Mouse (Mus musculus) left cerebral cortex, adult 8-10 months (tissue): Measurements from ENCODE around the gene Ccdc58. TPM values are rescaled to one million over a fixed set of nuclear protein-coding genes. Genes with fewer than 3 reads are reported as not detected.
"Not testable (repeated sequence)": the region's sequence is repeated elsewhere in the genome, so short reads cannot be mapped to it uniquely, and the experiment has no call there.

Source experiments
- DNase-seq, 2 experiments: peaks; one replicate each; pipeline ENCODE4 v3.0.0; 2022; ENCODE audit warnings: low spot score in 2 of 2
- total RNA-seq, 4 experiments: library from RNA; stranded (reverse); gene quantifications; 2 replicates each; pipeline ENCODE4 v1.2.4; 2022

The Ccdc58 gene
- total RNA-seq, 4 experiments from 2014 or later: 15.4 to 22.0 (median 19.1) TPM

GRCm38 (mm10) chr16:36074772-36075171 is 3.3 kb downstream of the Ccdc58 start:
- no peak for DNase-seq

- DNase-seq: no peak
These were observed 8.4 kb downstream of the Ccdc58 start for GRCm38 (mm10) chr16:36079916-36080315.

GRCm38 (mm10) chr16:36087846-36088245 is 16.4 kb downstream of the Ccdc58 start:
- no peak for DNase-seq

GRCm38 (mm10) chr16:36089065-36089464 is 17.6 kb downstream of the Ccdc58 start:
- DNase-seq: no peak

GRCm38 (mm10) chr16:36089850-36090616 is 18.5 kb downstream of the Ccdc58 start:
- no peak for DNase-seq

DNA sequence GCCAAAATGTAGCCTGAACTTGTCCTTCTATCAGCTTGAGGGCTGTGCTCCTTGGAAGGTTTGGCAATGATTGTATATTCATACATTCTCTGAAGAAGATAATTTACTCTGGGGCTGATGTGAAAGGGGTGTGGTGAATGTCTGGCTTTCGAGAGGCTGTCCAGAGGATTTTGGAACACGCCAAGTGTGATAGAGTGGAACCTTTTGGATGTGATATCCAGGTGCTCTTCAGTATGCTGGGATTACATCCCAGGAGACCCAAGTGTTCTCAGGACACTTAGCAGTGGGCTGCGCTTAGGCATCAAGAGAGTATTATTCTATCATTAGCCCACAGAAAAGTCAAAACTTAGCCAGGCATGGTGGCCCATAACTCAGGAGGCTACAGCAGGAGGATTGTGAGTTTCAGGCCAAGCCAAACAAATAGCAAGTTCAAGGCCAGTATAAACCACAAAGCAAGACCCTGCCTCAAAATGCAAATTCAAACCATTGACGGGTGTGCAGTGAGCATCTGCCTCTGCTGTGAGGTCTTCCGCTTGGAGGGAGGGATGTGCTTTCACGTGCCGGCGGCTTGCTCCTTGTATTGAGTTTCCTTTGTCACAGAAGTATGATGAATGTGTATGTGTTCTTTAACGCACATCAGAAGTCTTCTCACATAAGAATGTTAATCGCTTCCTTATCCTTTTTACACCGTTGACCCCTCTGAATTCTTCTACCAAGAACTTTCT is 19.5 kb downstream of the Ccdc58 start:
- no peak for DNase-seq

DNA sequence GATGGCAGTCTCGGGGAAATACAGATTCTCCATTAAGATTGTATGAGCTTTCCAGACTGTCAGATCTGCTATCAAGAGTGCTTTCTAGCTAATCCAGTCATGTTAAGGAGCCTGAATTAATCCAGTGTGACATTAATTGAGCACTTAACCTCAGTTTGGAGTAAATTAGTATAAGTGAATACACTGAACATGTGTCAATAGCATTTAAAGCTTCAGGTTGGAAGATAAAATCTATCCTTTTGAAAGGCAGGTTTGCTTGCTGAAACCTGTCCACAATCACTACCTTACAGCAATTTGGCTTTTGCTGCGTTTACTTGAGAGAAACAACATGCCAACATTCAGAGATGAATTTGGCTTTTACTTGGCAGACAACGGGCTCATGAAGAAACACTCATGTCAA is 22.6 kb downstream of the Ccdc58 start:
- DNase-seq: no peak

GRCm38 (mm10) chr16:36097813-36098499 is 26.5 kb downstream of the Ccdc58 start:
- not testable (repeated sequence) for DNase-seq

DNA sequence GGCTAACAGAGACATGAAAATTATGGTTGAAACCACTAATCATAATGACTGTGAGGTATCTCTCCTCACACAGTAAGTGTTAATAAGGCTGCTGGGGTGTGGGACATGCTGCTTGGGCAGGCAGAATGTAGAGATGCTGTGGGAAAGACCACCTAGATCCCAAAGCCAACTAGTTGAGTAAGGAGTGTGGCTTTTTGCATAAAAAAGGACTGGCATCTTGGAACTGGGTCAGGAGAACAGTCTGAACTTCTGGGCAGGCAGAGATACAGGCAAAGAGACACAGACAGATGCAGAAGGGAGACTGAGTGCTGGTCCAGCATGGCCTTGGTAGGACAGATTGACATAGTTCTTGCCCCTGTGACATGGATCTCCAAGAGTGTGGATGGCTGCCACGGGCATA is 30.0 kb downstream of the Ccdc58 start:
- DNase-seq: no peak

DNA sequence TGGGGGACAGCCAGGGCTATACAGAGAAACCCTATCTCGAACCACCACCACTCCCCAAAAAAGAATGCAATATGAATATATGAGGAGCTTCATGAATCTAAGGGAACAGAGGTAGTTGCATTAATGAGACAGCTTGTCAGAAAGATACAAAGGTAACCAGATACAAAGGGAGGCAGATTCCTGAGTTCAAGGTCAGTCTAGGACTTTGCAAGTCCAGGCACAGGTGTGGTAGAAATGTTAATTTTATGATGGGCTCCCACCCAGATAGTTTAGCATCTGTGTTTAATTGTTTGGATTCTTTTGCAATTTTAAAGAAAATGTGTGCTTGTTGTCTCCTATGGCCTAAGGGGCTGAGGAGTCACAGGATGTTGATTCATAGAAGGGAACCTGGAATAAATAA is 30.7 kb downstream of the Ccdc58 start:
- DNase-seq: no peak

GRCm38 (mm10) chr16:36111486-36111885 is 40.0 kb downstream of the Ccdc58 start:
- not testable (repeated sequence) for DNase-seq

DNA sequence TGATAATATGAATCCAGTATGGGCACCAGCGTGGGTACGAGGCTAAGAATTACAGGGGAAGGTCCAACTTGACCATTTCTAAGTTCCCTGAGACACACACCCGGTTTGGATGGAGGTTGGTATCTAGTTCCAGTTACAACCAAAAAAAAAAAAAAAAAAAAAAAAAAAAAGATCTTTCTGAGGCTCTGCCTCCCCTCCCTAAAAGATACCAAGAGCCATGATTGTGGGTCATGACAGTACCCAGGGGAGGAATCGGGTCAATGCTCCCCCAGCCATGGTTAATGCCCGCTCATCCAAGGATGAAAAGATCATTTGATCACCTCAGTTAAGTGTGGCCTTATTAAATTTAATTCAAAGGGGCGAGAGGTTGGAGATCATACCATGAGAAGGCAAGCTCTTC is 44.3 kb downstream of the Ccdc58 start:
- not testable (repeated sequence) for DNase-seq

DNA sequence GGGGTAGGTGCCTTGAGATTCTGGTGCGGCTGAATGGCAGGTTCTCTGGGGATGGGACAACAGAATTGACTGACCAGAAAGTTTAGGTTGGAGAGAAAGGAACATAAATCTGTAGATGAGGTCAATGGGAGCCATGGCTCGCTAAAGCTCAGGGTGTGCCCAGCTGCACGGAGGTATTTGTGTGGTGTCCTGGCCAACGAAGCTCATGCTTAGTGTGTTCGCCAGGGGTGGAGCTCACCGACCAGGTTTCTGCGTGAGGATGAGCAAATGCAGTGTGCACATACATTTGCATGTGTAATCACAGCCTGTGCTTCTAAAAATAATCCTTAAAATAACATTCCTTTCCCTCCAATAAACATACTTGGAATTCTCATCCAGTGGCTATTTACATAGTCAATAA is 56.6 kb downstream of the Ccdc58 start:
- DNase-seq: no peak

DNA sequence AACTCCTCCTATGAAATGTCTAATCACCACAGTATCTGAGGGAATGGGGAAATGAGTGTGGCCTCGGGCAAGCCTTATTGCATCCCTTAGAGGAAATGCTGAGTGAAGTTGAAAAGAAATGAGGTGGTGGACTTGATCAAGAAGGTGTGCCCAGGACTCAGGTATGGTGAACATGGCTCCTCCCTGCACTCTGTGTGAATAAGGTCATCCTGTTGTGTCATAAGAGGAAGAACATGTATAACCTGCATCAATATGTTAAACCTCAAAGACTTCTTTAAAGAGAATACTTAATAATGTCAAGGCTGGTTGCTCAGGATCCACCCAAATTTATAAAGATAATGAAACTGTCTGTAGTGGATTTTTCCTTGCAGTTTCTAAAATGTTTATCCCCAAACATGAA is 59.7 kb downstream of the Ccdc58 start, which contains the start of gene Csta1:
Csta1 (minus strand) TSS at position 101 of the 400 bp plus-strand sequence.
- no peak for DNase-seq

DNA sequence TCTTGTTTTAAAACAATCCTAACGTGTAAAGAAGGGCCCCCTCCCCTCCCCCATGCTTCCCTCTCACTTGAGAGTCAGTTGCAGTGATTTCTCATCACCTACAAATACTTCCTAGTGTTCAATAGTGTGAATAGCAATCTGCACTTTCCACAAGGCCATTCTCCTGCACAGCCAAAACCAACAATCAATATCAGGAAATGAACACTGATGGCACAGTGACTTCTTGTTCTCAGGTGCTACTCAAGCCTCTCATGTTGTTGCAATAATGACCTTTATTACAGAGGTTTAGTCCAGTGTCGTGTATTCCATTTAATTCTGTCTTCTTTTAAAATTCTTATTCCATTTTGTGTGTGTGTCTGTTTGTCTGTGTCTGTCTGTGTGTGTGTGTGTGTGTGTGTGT is 66.7 kb downstream of the Ccdc58 start:
- DNase-seq: no peak

Other genes with a start within 250 kb of the Ccdc58 start
- 1 to 10 TPM; 1.5 to 3.2 (median 2.4) TPM for gene Parp14, start 200.1 kb upstream of the Ccdc58 start, total RNA-seq
- gene Parp9, start 133.2 kb upstream of the Ccdc58 start, total RNA-seq: 1 to 10 TPM; 2.9 to 4.9 (median 3.9) TPM
- 1 to 10 TPM; 4.7 to 5.7 (median 5.2) TPM for gene Dtx3l, start 132.5 kb upstream of the Ccdc58 start, total RNA-seq
- gene Kpna1, start 92.9 kb upstream of the Ccdc58 start, total RNA-seq: 100 to 1,000 TPM; 128 to 143 (median 130) TPM
- 1 to 10 TPM; 4.4 to 5.3 (median 5.1) TPM for gene Wdr5b, start 30.5 kb upstream of the Ccdc58 start, total RNA-seq
- 10 to 100 TPM; 51.3 to 65.8 (median 62.1) TPM for gene Fam162a, start 91 bp upstream of the Ccdc58 start, total RNA-seq
- not detected for gene Csta1, start 59.6 kb downstream of the Ccdc58 start, total RNA-seq
- gene Stfa2l1, start 85.1 kb downstream of the Ccdc58 start, total RNA-seq: not detected
- not detected for gene Gm5483, start 112.5 kb downstream of the Ccdc58 start, total RNA-seq
- not detected for gene Gm5416, start 138.7 kb downstream of the Ccdc58 start, total RNA-seq
- gene 2010005H15Rik, start 149.8 kb downstream of the Ccdc58 start, total RNA-seq: not detected
- gene Stfa1, start 205.3 kb downstream of the Ccdc58 start, total RNA-seq: not detected